Mouse (Mus musculus) kidney, adult 2 months (tissue): ENCODE data around the gene Apol9a.

Experiments used
- CTCF ChIP-seq: fragments of 200-500 bp; conservative IDR thresholded peaks from 2 replicates; pipeline ENCODE4 v1.5.1; 2011; ENCODE audit warnings: low read depth, mild to moderate bottlenecking, control low read depth, low read length, moderate library complexity, mixed read lengths; ENCODE audit not compliant: insufficient read depth, insufficient read length
- POLR2A ChIP-seq: fragments of 200-500 bp; IDR thresholded peaks from one replicate; pipeline ENCODE4 v1.6.1; 2011; ENCODE audit warnings: low read depth, low read length, control low read depth

DNA sequence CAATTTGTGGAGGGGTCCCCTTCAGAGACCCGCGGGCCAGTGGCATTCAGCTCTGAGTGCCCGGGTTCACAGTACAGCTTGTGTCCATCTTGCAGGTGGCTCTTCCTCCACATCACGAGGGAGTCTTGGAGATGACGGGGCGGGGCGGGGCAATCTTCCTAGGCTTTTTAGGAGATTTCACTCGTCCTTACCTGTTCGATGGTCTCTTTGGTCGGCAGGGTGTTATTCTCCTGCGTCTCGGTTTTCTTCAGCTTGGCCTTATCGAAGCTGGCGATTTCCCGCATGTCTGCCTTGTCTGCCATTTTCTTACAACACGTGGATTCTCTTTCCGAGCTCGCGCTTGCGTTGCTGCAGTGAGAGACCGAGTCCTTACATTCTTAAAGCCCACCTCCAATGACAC lies 41.0 kb downstream of the Apol9a start:
- TF ChIP-seq CTCF (no peak), POLR2A (no peak)
